Mouse (Mus musculus) limb, embryonic 14.5 days (tissue): ENCODE measurements at regions not wholly inside any gene's neighbourhood (a gene's known extent, or its start where the extent isn't known, plus 50 kb on each side); places are given as distances from the start of the nearest gene placed in this dataset.

ENCODE experiments used
- ATAC-seq: fragments of 200-750 bp; cut with Nextera tagmentation; 2 replicates; pipeline ENCODE4 v1.8.0; 2017; ENCODE audit warnings: low read depth, moderate number of reproducible peaks, moderate TSS enrichment; ENCODE audit not compliant: low FRiP score
- DNase-seq: peaks from one replicate; pipeline ENCODE4 v3.0.0-alpha.2; 2015; ENCODE audit warnings: low spot score
- H3K27ac ChIP-seq: fragments of 300-500 bp; sonication (generic); replicated peaks from 2 replicates; pipeline ENCODE4 v1.5.1; 2014; ENCODE audit warnings: low read depth, mild to moderate bottlenecking, low read length, moderate library complexity, mixed read lengths
- H3K27me3 ChIP-seq: fragments of 300-500 bp; sonication (generic); 2 replicates; pipeline ENCODE4 v1.6.1; 2014; ENCODE audit warnings: low read length, mixed read lengths; ENCODE audit not compliant: control insufficient read depth, insufficient read depth
- H3K36me3 ChIP-seq: fragments of 300-500 bp; sonication (generic); 2 replicates; pipeline ENCODE4 v1.6.1; 2014; ENCODE audit warnings: mild to moderate bottlenecking, low read length, moderate library complexity, mixed read lengths; ENCODE audit not compliant: control insufficient read depth, insufficient read depth
- H3K4me1 ChIP-seq: fragments of 300-500 bp; sonication (generic); 2 replicates; pipeline ENCODE4 v1.6.1; 2014; ENCODE audit warnings: antibody characterized with exemption, low read length, mixed read lengths; ENCODE audit not compliant: control insufficient read depth, insufficient read depth
- H3K4me2 ChIP-seq: fragments of 300-500 bp; sonication (generic); replicated peaks from 2 replicates; pipeline ENCODE4 v1.6.1; 2014; ENCODE audit warnings: low read depth, mild to moderate bottlenecking, low read length, moderate library complexity; ENCODE audit not compliant: severe bottlenecking
- H3K4me3 ChIP-seq: fragments of 300-500 bp; sonication (generic); replicated peaks from 2 replicates; pipeline ENCODE4 v1.5.1; 2014; ENCODE audit warnings: low read length
- H3K9ac ChIP-seq: fragments of 300-500 bp; sonication (generic); 2 replicates; pipeline ENCODE4 v1.6.1; 2014; ENCODE audit warnings: mild to moderate bottlenecking, low read depth, low read length, moderate library complexity; ENCODE audit not compliant: severe bottlenecking
- H3K9me3 ChIP-seq: fragments of 300-500 bp; sonication (generic); 2 replicates; pipeline ENCODE4 v1.6.1; 2016; ENCODE audit warnings: low read length; ENCODE audit not compliant: control insufficient read depth
- POLR2A ChIP-seq: fragments of 200-500 bp; IDR thresholded peaks from 2 replicates; pipeline ENCODE4 v1.8.0; 2012; ENCODE audit warnings: inconsistent platforms, mild to moderate bottlenecking, moderate library complexity, borderline replicate concordance; ENCODE audit not compliant: insufficient read depth, insufficient read length; ENCODE audit errors: extremely low read depth
- WGBS: fragments of 180-500 bp; shearing (Covaris S2); extraction: QIAGEN DNeasy Blood & Tissue Kit; methylation state at CpG from one replicate; pipeline ENCODE4 v1.1.7; 2014; 5-methylcytosine and 5-hydroxymethylcytosine counted together

- Histone ChIP-seq H3K9ac (no peak overlapping the region), H3K36me3 (no peaks in the 10 kb centered on the region), H3K9me3 (no peaks in the 10 kb centered on the region), H3K27ac (no peak overlapping the region), H3K4me3 (no peak overlapping the region), H3K4me2 (no peak overlapping the region), H3K4me1 (no peaks in the 10 kb centered on the region), H3K27me3 (no peaks in the 10 kb centered on the region)
- DNase-seq: no peak
- no peak for TF ChIP-seq POLR2A
- no peak for ATAC-seq
- WGBS: 84% methylated on average over 4 of the region's 4 CpGs
Measured at GRCm38 (mm10) chr6:143482272-143482671, 315.3 kb downstream of the Etnk1 start.

GRCm38 (mm10) chr6:143482868-143483267, 315.8 kb downstream of the Etnk1 start:
- no peaks in the 10 kb centered on the region for H3K27me3 ChIP-seq
- H3K36me3 ChIP-seq: no peaks in the 10 kb centered on the region
- H3K27ac ChIP-seq: no peak overlapping the region
- no peak for ATAC-seq
- H3K4me3 ChIP-seq: no peak overlapping the region
- DNase-seq: no peak
- no peaks in the 10 kb centered on the region for H3K9me3 ChIP-seq
- 90% methylated on average over 6 of the region's 6 CpGs for WGBS
- H3K4me1 ChIP-seq: no peaks in the 10 kb centered on the region
- TF ChIP-seq POLR2A: no peak
- no peak overlapping the region for H3K9ac ChIP-seq
- H3K4me2 ChIP-seq: no peak overlapping the region

DNA sequence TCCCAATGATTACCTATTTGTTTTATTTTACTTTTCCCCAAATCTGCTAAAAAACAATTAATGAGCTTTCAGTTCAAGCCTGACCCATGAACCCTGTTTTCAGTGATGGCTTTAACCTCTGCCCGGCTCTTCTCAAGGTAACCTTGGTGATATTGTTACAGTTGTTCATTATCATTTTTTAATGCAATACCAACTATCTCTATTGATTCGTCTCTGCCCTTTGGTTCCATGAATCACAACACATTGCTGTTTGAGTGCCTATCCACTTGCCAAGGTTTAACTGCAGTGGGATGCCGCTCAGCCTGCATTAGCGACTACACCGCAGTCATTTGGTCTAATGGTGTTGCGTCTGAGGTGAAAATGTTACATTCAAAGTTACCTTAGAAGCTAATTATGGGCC, 317.9 kb downstream of the Etnk1 start:
- no peak overlapping the region for H3K4me2 ChIP-seq
- H3K27me3 ChIP-seq: no peaks in the 10 kb centered on the region
- DNase-seq: no peak
- 93% methylated on average over 6 of the region's 6 CpGs for WGBS
- no peaks in the 10 kb centered on the region for H3K9me3 ChIP-seq
- no peaks in the 10 kb centered on the region for H3K36me3 ChIP-seq
- no peak for ATAC-seq
- H3K4me3 ChIP-seq: no peak overlapping the region
- TF ChIP-seq POLR2A: no peak
- no peaks in the 10 kb centered on the region for H3K4me1 ChIP-seq
- H3K27ac ChIP-seq: no peak overlapping the region
- H3K9ac ChIP-seq: no peak overlapping the region

GRCm38 (mm10) chr6:143487003-143487402, 320.0 kb downstream of the Etnk1 start:
- Histone ChIP-seq H3K4me1 (no peaks in the 10 kb centered on the region), H3K27ac (no peak overlapping the region), H3K9me3 (no peaks in the 10 kb centered on the region), H3K4me3 (no peak overlapping the region), H3K27me3 (no peaks in the 10 kb centered on the region), H3K4me2 (no peak overlapping the region), H3K9ac (no peak overlapping the region), H3K36me3 (no peaks in the 10 kb centered on the region)
- ATAC-seq (no peak), DNase-seq (no peak)
- TF ChIP-seq POLR2A: no peak
- 77% methylated on average over 10 of the region's 10 CpGs for WGBS

DNA sequence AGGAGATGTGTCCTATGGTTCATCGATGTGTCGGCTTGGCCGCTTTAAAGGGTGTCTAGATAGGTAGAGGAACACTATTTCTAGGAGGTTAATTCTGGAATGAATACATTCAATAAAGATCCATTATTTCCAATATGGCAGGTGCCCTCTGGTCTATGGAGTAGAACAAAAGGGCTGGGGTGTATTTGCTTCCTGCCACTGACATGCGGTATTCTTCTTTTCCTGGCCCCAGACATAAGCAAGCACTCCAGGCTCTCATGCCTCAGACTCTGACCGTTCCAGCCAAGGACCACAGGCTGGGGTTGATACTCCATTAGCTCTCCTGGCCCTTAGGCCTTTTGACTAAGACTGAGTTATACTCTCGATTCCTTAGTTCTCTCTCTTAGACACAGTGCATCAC, 323.0 kb downstream of the Etnk1 start:
- Histone ChIP-seq H3K9me3 (no peaks in the 10 kb centered on the region; the same call in 1 of the 2 replicates), H3K4me3 (no peak overlapping the region), H3K9ac (no peak overlapping the region), H3K27ac (no peak overlapping the region), H3K27me3 (0 out of 2 replicates have a peak, but pooled peaks cover 3% of the 10 kb centered on the region), H3K4me1 (no peaks in the 10 kb centered on the region), H3K4me2 (no peak overlapping the region), H3K36me3 (no peaks in the 10 kb centered on the region)
- ATAC-seq: no peak
- TF ChIP-seq POLR2A: no peak
- DNase-seq: no peak
- 94% methylated on average over 6 of the region's 6 CpGs for WGBS

DNA sequence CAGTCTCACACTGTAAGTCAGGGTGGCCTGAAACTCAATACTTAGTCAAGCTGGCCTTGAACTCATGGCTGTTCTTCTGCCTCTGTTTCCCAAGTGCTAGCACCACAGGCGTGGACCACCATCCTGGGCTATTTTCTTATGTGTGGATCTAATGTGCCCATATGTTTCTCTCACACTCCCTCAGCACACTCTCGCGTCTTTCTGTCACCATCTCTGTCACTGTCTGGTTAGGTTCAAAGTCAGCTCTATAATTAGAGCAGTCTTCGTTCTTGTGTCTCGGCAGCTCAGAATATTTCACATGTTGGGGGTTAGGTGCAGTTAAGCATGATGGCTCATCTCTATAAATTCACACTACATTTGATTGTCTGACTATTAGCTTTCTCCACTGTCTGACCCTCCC, 324.4 kb downstream of the Etnk1 start:
- 0 out of 2 replicates have a peak, but pooled peaks cover 3% of the 10 kb centered on the region for H3K27me3 ChIP-seq
- H3K36me3 ChIP-seq: no peaks in the 10 kb centered on the region
- H3K4me3 ChIP-seq: no peak overlapping the region
- ATAC-seq: no peak
- no peaks in the 10 kb centered on the region for H3K4me1 ChIP-seq
- no peak overlapping the region for H3K27ac ChIP-seq
- H3K9ac ChIP-seq: no peak overlapping the region
- WGBS: 88% methylated on average over 5 of the region's 5 CpGs
- no peak for TF ChIP-seq POLR2A
- no peaks in the 10 kb centered on the region; the same call in 1 of the 2 replicates for H3K9me3 ChIP-seq
- H3K4me2 ChIP-seq: no peak overlapping the region
- DNase-seq: no peak
